ENCODE assay signal across 9 mouse cellular contexts in the genomic region with DNA sequence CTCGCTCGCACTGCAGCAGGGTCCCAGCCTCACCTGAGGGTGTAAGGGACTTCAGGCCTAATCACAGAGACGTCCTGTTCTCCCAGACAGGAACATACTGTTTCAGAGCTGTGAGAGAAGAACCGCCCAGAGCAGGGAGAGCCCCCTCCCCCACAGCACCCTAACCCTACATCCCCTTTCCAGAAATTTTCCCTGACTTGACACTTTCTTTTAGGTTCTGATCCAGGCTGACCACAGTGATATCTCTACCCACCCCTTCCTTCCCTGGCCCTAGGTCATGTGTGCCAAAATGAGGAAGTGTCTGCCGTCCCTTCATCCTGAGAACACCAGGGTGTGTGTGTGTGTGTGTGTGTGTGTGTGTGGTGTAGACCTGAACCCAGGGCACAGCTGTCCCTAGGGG. TPM values are rescaled to one million over a fixed set of nuclear protein-coding genes. Genes with fewer than 3 reads are reported as not detected.
DNase-seq lines count a peak whose midpoint lies in the region; ATAC-seq and TF ChIP-seq lines count a peak whose summit lies in the region.
"Had no signal": no experiment of that assay in that cellular context is flagged by ENCODE, and none has a peak within 500 bp of the region (broad histone marks: within the 10 kb centered on the region; RNA-seq: fewer than 3 reads in every experiment).

A gene (minus strand): TSS at position 255 of the 400 bp plus-strand sequence.

- H3K36me3 ChIP-seq in spleen, adult 2 months (ENCODE audit: control insufficient read depth, insufficient read depth, low read length) = no peaks in the 10 kb centered on the region
- H3K36me3 ChIP-seq in hindbrain, embryonic 11.5 days (ENCODE audit: control insufficient read depth, insufficient read depth, low read length) = no peaks in the 10 kb centered on the region
- H3K36me3 ChIP-seq in limb, embryonic 14.5 days (ENCODE audit: control insufficient read depth, insufficient read depth, low read length) = no peaks in the 10 kb centered on the region

- no peak within 1 kb of the TSS for H3K4me2 ChIP-seq in hindbrain, embryonic 11.5 days (replicated peaks; ENCODE audit: low read depth, low read length)
- no peak within 1 kb of the TSS for H3K4me2 ChIP-seq in limb, embryonic 14.5 days (replicated peaks; ENCODE audit: low read depth, low read length, severe bottlenecking)

- no peak within 1 kb of the TSS for H3K27ac ChIP-seq in cerebellum, adult 2 months (ENCODE audit: insufficient read depth, low read length)
- H3K27ac ChIP-seq in spleen, adult 2 months (ENCODE audit: insufficient read depth, low read length) = peak within 1 kb of the TSS; percentile 61
- no peak within 1 kb of the TSS for H3K27ac ChIP-seq in hindbrain, embryonic 11.5 days (ENCODE audit: low read depth, low read length)
- H3K27ac ChIP-seq in limb, embryonic 14.5 days (replicated peaks; ENCODE audit: low read depth, low read length) = no peak within 1 kb of the TSS

- no peak for ATAC-seq in hindbrain, embryonic 11.5 days (ENCODE audit: low FRiP score)
- no peak for ATAC-seq in limb, embryonic 14.5 days (ENCODE audit: low FRiP score, low read depth)

- no peak for TF ChIP-seq CTCF in cerebellum, adult 2 months (IDR thresholded peaks at IDR 0.05; ENCODE audit: borderline replicate concordance, insufficient read depth, low read depth, low read length)
- TF ChIP-seq CTCF in spleen, adult 2 months (IDR thresholded peaks at IDR 0.05; ENCODE audit: extremely low read depth, insufficient read depth, insufficient read length, insufficient replicate concordance) = no peak

- TF ChIP-seq POLR2A in cerebellum, adult 2 months (IDR thresholded peaks at IDR 0.05; ENCODE audit: borderline replicate concordance, insufficient read depth, low read length) = no peak
- no peak; the same call in 1 of the 2 replicates for TF ChIP-seq POLR2A in spleen, adult 2 months (IDR thresholded peaks at IDR 0.05; ENCODE audit: low read depth, low read length)
- TF ChIP-seq POLR2A in limb, embryonic 14.5 days (IDR thresholded peaks at IDR 0.05; ENCODE audit: borderline replicate concordance, extremely low read depth, insufficient read depth, insufficient read length) = no peak

- H3K27me3 ChIP-seq in cerebellum, adult 2 months (ENCODE audit: control insufficient read depth, insufficient read depth, low read length) = no peaks in the 10 kb centered on the region
- no peaks in the 10 kb centered on the region for H3K27me3 ChIP-seq in spleen, adult 2 months (ENCODE audit: control insufficient read depth, insufficient read depth, low read length)
- peaks cover 23% of the 10 kb centered on the region for H3K27me3 ChIP-seq in hindbrain, embryonic 11.5 days (ENCODE audit: control insufficient read depth, insufficient read depth, low read length)
- peaks cover 26% of the 10 kb centered on the region; the same call in 1 of the 2 replicates for H3K27me3 ChIP-seq in limb, embryonic 14.5 days (ENCODE audit: control insufficient read depth, insufficient read depth, low read length)

- no peak within 1 kb of the TSS for H3K9ac ChIP-seq in hindbrain, embryonic 11.5 days (ENCODE audit: low read depth, low read length)
- H3K9ac ChIP-seq in limb, embryonic 14.5 days (ENCODE audit: low read depth, low read length, severe bottlenecking) = no peak within 1 kb of the TSS

- H3K4me1 ChIP-seq in cerebellum, adult 2 months (ENCODE audit: control insufficient read depth, insufficient read depth, low read length) = no peaks in the 10 kb centered on the region
- H3K4me1 ChIP-seq in spleen, adult 2 months (ENCODE audit: control insufficient read depth, insufficient read depth, insufficient read length) = no peaks in the 10 kb centered on the region
- H3K4me1 ChIP-seq in hindbrain, embryonic 11.5 days (replicated peaks; ENCODE audit: control insufficient read depth, insufficient read depth, low read length) = no peaks in the 10 kb centered on the region
- H3K4me1 ChIP-seq in limb, embryonic 14.5 days (ENCODE audit: control insufficient read depth, insufficient read depth, low read length) = no peaks in the 10 kb centered on the region

- H3K4me3 ChIP-seq in cerebellum, adult 2 months (replicated peaks; ENCODE audit: insufficient read depth, low read depth, low read length) = no peak within 1 kb of the TSS
- peak within 1 kb of the TSS; percentile 17; the same call in 1 of the 2 replicates for H3K4me3 ChIP-seq in spleen, adult 2 months (ENCODE audit: extremely low read depth, insufficient read depth, insufficient read length)
- no peak within 1 kb of the TSS for H3K4me3 ChIP-seq in hindbrain, embryonic 11.5 days (ENCODE audit: low read depth, low read length)
- H3K4me3 ChIP-seq in limb, embryonic 14.5 days (replicated peaks; ENCODE audit: low read length) = no peak within 1 kb of the TSS
- H3K4me3 ChIP-seq: erythroblast, embryonic 14.5 days had no signal

- WGBS in cerebellum, adult 2 months = 85% methylated on average over 5 of the region's 5 CpGs
- WGBS in spleen, adult 2 months = 11% methylated on average over 5 of the region's 5 CpGs
- 56% methylated on average over 5 of the region's 5 CpGs for WGBS in hindbrain, embryonic 11.5 days
- WGBS in limb, embryonic 14.5 days = 59% methylated on average over 5 of the region's 5 CpGs

- H3K9me3 ChIP-seq in hindbrain, embryonic 11.5 days (ENCODE audit: control insufficient read depth, low read length) = no peaks in the 10 kb centered on the region
- H3K9me3 ChIP-seq in limb, embryonic 14.5 days (ENCODE audit: control insufficient read depth, low read length) = no peaks in the 10 kb centered on the region

- DNase-seq in cerebellum, adult 2 months = no peak
- no peak for DNase-seq in cerebellum, adult 11-12 months
- DNase-seq in spleen, adult 2 months (ENCODE audit: low read depth in 1 of 2, low spot score in 2 of 2) = no peak
- no peak for DNase-seq in spleen, adult 12 weeks (ENCODE audit: low spot score)
- DNase-seq in hindbrain, embryonic 11.5 days (ENCODE audit: low spot score) = no peak
- DNase-seq in limb, embryonic 14.5 days (ENCODE audit: low spot score) = no peak
- DNase-seq in telencephalon, adult 2 months (ENCODE audit: low read depth, low spot score) = peak; percentile 63
- DNase-seq in ovary, adult 18-20 months (ENCODE audit: low spot score) = no peak

RNA-seq across cellular contexts. Expression of the gene that starts here (rescaled TPM):
- polyA plus RNA-seq in cerebellum, adult 2 months (2012; rRNA removed) = 26.6 and 28.6 TPM in 2 replicates
- polyA plus RNA-seq in spleen, adult 2 months (2012; rRNA removed) = 436 and 459 TPM in 2 replicates
- polyA plus RNA-seq in hindbrain, embryonic 11.5 days (2014; fragmentation: Nextera tagmentation; extraction: Ambion mirVana) = 17.7 and 19.2 TPM in 2 replicates
- 36.7 and 44.6 TPM in 2 replicates for polyA plus RNA-seq in limb, embryonic 14.5 days (2012; rRNA removed)
- polyA plus RNA-seq in limb, embryonic 14.5 days (2014; fragmentation: Nextera tagmentation; extraction: Ambion mirVana) = 40.5 and 43.2 TPM in 2 replicates
